Mouse (Mus musculus) limb, embryonic 14.5 days (tissue): ENCODE measurements around the gene Wbp1. TPM values are rescaled to one million over a fixed set of nuclear protein-coding genes. Genes with fewer than 3 reads are reported as not detected.

Source experiments
- ATAC-seq: fragments of 200-750 bp; cut with Nextera tagmentation; 2 replicates; pipeline ENCODE4 v1.8.0; 2017; ENCODE audit warnings: low read depth, moderate number of reproducible peaks, moderate TSS enrichment; ENCODE audit not compliant: low FRiP score
- DNase-seq: peaks from one replicate; pipeline ENCODE4 v3.0.0-alpha.2; 2015; ENCODE audit warnings: low spot score
- H3K27ac ChIP-seq: fragments of 300-500 bp; sonication (generic); replicated peaks from 2 replicates; pipeline ENCODE4 v1.5.1; 2014; ENCODE audit warnings: low read depth, mild to moderate bottlenecking, low read length, moderate library complexity, mixed read lengths
- H3K27me3 ChIP-seq: fragments of 300-500 bp; sonication (generic); 2 replicates; pipeline ENCODE4 v1.6.1; 2014; ENCODE audit warnings: low read length, mixed read lengths; ENCODE audit not compliant: control insufficient read depth, insufficient read depth
- H3K36me3 ChIP-seq: fragments of 300-500 bp; sonication (generic); 2 replicates; pipeline ENCODE4 v1.6.1; 2014; ENCODE audit warnings: mild to moderate bottlenecking, low read length, moderate library complexity, mixed read lengths; ENCODE audit not compliant: control insufficient read depth, insufficient read depth
- H3K4me1 ChIP-seq: fragments of 300-500 bp; sonication (generic); 2 replicates; pipeline ENCODE4 v1.6.1; 2014; ENCODE audit warnings: antibody characterized with exemption, low read length, mixed read lengths; ENCODE audit not compliant: control insufficient read depth, insufficient read depth
- H3K4me2 ChIP-seq: fragments of 300-500 bp; sonication (generic); replicated peaks from 2 replicates; pipeline ENCODE4 v1.6.1; 2014; ENCODE audit warnings: low read depth, mild to moderate bottlenecking, low read length, moderate library complexity; ENCODE audit not compliant: severe bottlenecking
- H3K4me3 ChIP-seq: fragments of 300-500 bp; sonication (generic); replicated peaks from 2 replicates; pipeline ENCODE4 v1.5.1; 2014; ENCODE audit warnings: low read length
- H3K9ac ChIP-seq: fragments of 300-500 bp; sonication (generic); 2 replicates; pipeline ENCODE4 v1.6.1; 2014; ENCODE audit warnings: mild to moderate bottlenecking, low read depth, low read length, moderate library complexity; ENCODE audit not compliant: severe bottlenecking
- H3K9me3 ChIP-seq: fragments of 300-500 bp; sonication (generic); 2 replicates; pipeline ENCODE4 v1.6.1; 2016; ENCODE audit warnings: low read length; ENCODE audit not compliant: control insufficient read depth
- POLR2A ChIP-seq: fragments of 200-500 bp; IDR thresholded peaks from 2 replicates; pipeline ENCODE4 v1.8.0; 2012; ENCODE audit warnings: inconsistent platforms, mild to moderate bottlenecking, moderate library complexity, borderline replicate concordance; ENCODE audit not compliant: insufficient read depth, insufficient read length; ENCODE audit errors: extremely low read depth
- WGBS: fragments of 180-500 bp; shearing (Covaris S2); extraction: QIAGEN DNeasy Blood & Tissue Kit; methylation state at CpG from one replicate; pipeline ENCODE4 v1.1.7; 2014; 5-methylcytosine and 5-hydroxymethylcytosine counted together
- polyA plus RNA-seq, 2 experiments: library from polyadenylated mRNA; depleted of rRNA in 1 of 2; stranded (reverse) in 1 of 2; unstranded in 1 of 2; fragments of >200 nt; fragmentation: Nextera tagmentation in 1 of 2; extraction: Ambion mirVana in 1 of 2; gene quantifications; 2 replicates each; pipeline versions ENCODE4 v1.2.1 to v1.2.3; 2012 to 2014

Wbp1 gene
- polyA plus RNA-seq, 2 experiments, result 83.0 to 191 TPM

GRCm38 (mm10) chr6:83147280-83147679 is 25.9 kb upstream of the Wbp1 start:
- 52% methylated on average over 6 of the region's 7 CpGs for WGBS
- no peak overlapping the region for H3K4me3 ChIP-seq
- no peaks in the 10 kb centered on the region for H3K9me3 ChIP-seq
- no peak overlapping the region for H3K27ac ChIP-seq
- H3K9ac ChIP-seq, result no peak overlapping the region
- no peak for ATAC-seq
- H3K36me3 ChIP-seq, result peaks cover 72% of the 10 kb centered on the region
- no peak overlapping the region for H3K4me2 ChIP-seq
- H3K27me3 ChIP-seq, result no peaks in the 10 kb centered on the region
- H3K4me1 ChIP-seq, result peaks cover 6% of the 10 kb centered on the region
- no peak for TF ChIP-seq POLR2A
- no peak for DNase-seq

GRCm38 (mm10) chr6:83145805-83146204 is 24.4 kb upstream of the Wbp1 start:
- 54% methylated on average over 8 of the region's 9 CpGs for WGBS
- H3K4me3 ChIP-seq, result no peak overlapping the region
- H3K9me3 ChIP-seq, result no peaks in the 10 kb centered on the region
- H3K9ac ChIP-seq, result peak overlapping the region; percentile 25; the same call in 1 of the 2 replicates
- TF ChIP-seq POLR2A, result no peak
- ATAC-seq, result no peak
- DNase-seq, result no peak
- H3K27me3 ChIP-seq, result no peaks in the 10 kb centered on the region
- no peak overlapping the region for H3K27ac ChIP-seq
- H3K36me3 ChIP-seq, result peaks cover 59% of the 10 kb centered on the region
- peaks cover 15% of the 10 kb centered on the region for H3K4me1 ChIP-seq
- no peak overlapping the region for H3K4me2 ChIP-seq

- ATAC-seq (no peak), DNase-seq (no peak)
- peaks cover 53% of the 10 kb centered on the region for H3K36me3 ChIP-seq
- no peak overlapping the region for H3K27ac ChIP-seq
- H3K4me1 ChIP-seq, result peaks cover 15% of the 10 kb centered on the region
- no peaks in the 10 kb centered on the region for H3K27me3 ChIP-seq
- 85% methylated on average over 2 of the region's 2 CpGs for WGBS
- no peak overlapping the region for H3K4me2 ChIP-seq
- no peaks in the 10 kb centered on the region for H3K9me3 ChIP-seq
- no peak for TF ChIP-seq POLR2A
- no peak overlapping the region for H3K9ac ChIP-seq
- no peak overlapping the region for H3K4me3 ChIP-seq
These were observed 23.9 kb upstream of the Wbp1 start for GRCm38 (mm10) chr6:83145209-83145608.

- Histone ChIP-seq H3K4me3 (no peak overlapping the region), H3K27me3 (no peaks in the 10 kb centered on the region), H3K9me3 (no peaks in the 10 kb centered on the region), H3K4me1 (peaks cover 36% of the 10 kb centered on the region), H3K9ac (0 out of 2 replicates have a peak overlapping the region, but pooled peaks have one; percentile 28), H3K27ac (no peak overlapping the region), H3K4me2 (no peak overlapping the region; the same call in 1 of the 2 replicates), H3K36me3 (peaks cover 33% of the 10 kb centered on the region)
- DNase-seq (no peak), ATAC-seq (no peak)
- no peak for TF ChIP-seq POLR2A
- WGBS, result 48% methylated on average over 11 of the region's 11 CpGs
These were observed 21.5 kb upstream of the Wbp1 start for GRCm38 (mm10) chr6:83142886-83143285.

- peaks cover 27% of the 10 kb centered on the region for H3K36me3 ChIP-seq
- peak overlapping the region; percentile 51 for H3K9ac ChIP-seq
- no peaks in the 10 kb centered on the region for H3K27me3 ChIP-seq
- H3K27ac ChIP-seq, result no peak overlapping the region
- TF ChIP-seq POLR2A, result no peak
- ATAC-seq, result no peak
- peak overlapping the region; percentile 23 for H3K4me3 ChIP-seq
- no peak for DNase-seq
- peak overlapping the region; percentile 55 for H3K4me2 ChIP-seq
- WGBS, result 8% methylated on average over 33 of the region's 41 CpGs
- H3K4me1 ChIP-seq, result peaks cover 37% of the 10 kb centered on the region
- H3K9me3 ChIP-seq, result no peaks in the 10 kb centered on the region
These were observed 20.9 kb upstream of the Wbp1 start for GRCm38 (mm10) chr6:83142211-83142731.

GRCm38 (mm10) chr6:83141636-83142035 is 20.3 kb upstream of the Wbp1 start:
- peak overlapping the region; percentile 23; the same call in 1 of the 2 replicates for H3K4me3 ChIP-seq
- no peak for DNase-seq

More at GRCm38 (mm10) chr6:83141636-83142035, 20.3 kb upstream of the Wbp1 start:
- no peak for TF ChIP-seq POLR2A
- H3K4me2 ChIP-seq, result peak overlapping the region; percentile 55
- peak overlapping the region; percentile 51 for H3K9ac ChIP-seq
- no peak for ATAC-seq
- H3K9me3 ChIP-seq, result no peaks in the 10 kb centered on the region
- WGBS, result 40% methylated on average over 4 of the region's 4 CpGs
- peaks cover 38% of the 10 kb centered on the region for H3K4me1 ChIP-seq
- no peak overlapping the region for H3K27ac ChIP-seq
- no peaks in the 10 kb centered on the region for H3K27me3 ChIP-seq
- peaks cover 21% of the 10 kb centered on the region for H3K36me3 ChIP-seq
